In the genomic region with DNA sequence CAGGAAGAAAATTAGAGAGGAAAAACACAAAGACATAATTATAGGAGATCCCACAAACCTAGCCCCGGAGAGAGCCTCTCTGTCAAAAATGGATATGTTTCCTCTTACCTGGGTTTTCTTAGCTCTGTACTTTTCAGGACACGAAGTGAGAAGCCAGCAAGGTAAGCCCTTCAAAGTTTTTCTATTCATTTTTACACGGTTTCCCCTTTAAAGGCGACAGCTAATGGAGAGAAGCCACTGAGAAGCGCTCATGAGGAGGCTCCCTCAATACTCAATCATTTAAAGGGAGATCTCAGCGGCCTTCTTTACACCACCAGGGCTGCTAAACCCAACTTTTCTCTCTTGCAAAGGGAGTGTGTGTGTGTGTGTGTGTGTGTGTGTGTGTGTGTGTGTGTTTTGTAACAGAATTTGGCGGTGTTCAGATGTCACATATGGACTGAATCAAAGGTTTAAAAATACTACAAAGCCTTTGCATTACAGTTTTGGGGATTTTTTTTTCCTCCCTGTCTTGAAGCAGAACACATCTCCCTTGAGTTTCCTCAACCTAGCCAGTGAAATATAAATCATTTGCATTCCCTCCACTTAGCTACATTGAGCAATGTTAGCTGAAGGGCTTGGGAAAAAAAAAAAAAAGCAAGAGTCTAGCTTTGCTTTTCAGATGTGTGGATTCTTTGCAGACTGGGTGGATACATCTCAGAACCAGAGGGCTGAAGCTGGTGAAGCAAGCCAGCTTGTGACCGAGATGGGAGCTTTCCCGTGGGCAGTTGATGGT, we compare ENCODE assay signal across 8 mouse cellular contexts. TPM values are rescaled to one million over a fixed set of nuclear protein-coding genes. Genes with fewer than 3 reads are reported as not detected.
DNase-seq lines count a peak whose midpoint lies in the region; ATAC-seq and TF ChIP-seq lines count a peak whose summit lies in the region.

No protein-coding gene starts in this region.

- H3K27me3 ChIP-seq in liver, embryonic 11.5 days (replicated peaks; ENCODE audit: control insufficient read depth, insufficient read depth, low read length), result peaks cover 79% of the 10 kb centered on the region
- H3K27me3 ChIP-seq in stomach, postnatal 0 days (ENCODE audit: control insufficient read depth, insufficient read depth, low read length), result no peaks in the 10 kb centered on the region

- peaks cover 3% of the 10 kb centered on the region; the same call in 1 of the 2 replicates for H3K4me1 ChIP-seq in liver, embryonic 11.5 days (replicated peaks; ENCODE audit: control insufficient read depth, insufficient read depth, low read length)
- H3K4me1 ChIP-seq in stomach, postnatal 0 days (replicated peaks; ENCODE audit: control insufficient read depth, insufficient read depth), result no peaks in the 10 kb centered on the region

- no peak for ATAC-seq in liver, embryonic 11.5 days (replicated peaks; ENCODE audit: low FRiP score)
- no peak for ATAC-seq in stomach, postnatal 0 days (ENCODE audit: low FRiP score, low TSS enrichment)

- H3K4me3 ChIP-seq in gastrocnemius, adult 2 months, result peak overlapping the region; percentile 75
- H3K4me3 ChIP-seq in liver, embryonic 11.5 days (ENCODE audit: low read depth, low read length), result peak overlapping the region; percentile 53
- peak overlapping the region; percentile 72 for H3K4me3 ChIP-seq in stomach, postnatal 0 days (ENCODE audit: low read depth, low read length)

- DNase-seq in gastrocnemius, adult 2 months, result no peak
- DNase-seq in gastrocnemius, adult 18-20 months (ENCODE audit: low spot score), result no peak
- peak; percentile 41 to 44 for DNase-seq in right cerebral cortex, adult 2 months (ENCODE audit: low spot score in 2 of 2)
- DNase-seq in right cerebral cortex, adult 18-20 months, result no peak
- DNase-seq in liver, embryonic 11.5 days (ENCODE audit: low spot score), result no peak
- no peak for DNase-seq in stomach, postnatal 0 days (ENCODE audit: low spot score)
- DNase-seq in adrenal gland, postnatal 10 days, result no peak
- DNase-seq in gastrocnemius, postnatal 10 days, result no peak

- WGBS in liver, embryonic 11.5 days, result 4% methylated on average over 9 of the region's 9 CpGs
- 16% methylated on average over 9 of the region's 9 CpGs for WGBS in stomach, postnatal 0 days

- no peaks in the 10 kb centered on the region for H3K9me3 ChIP-seq in liver, embryonic 11.5 days (ENCODE audit: control insufficient read depth, low read length)
- H3K9me3 ChIP-seq in stomach, postnatal 0 days (ENCODE audit: control insufficient read depth, low read length), result no peaks in the 10 kb centered on the region

- peak overlapping the region; percentile 72 for H3K4me2 ChIP-seq in liver, embryonic 11.5 days
- H3K4me2 ChIP-seq in stomach, postnatal 0 days (replicated peaks; ENCODE audit: low read depth), result peak overlapping the region; percentile 98

- intact Hi-C loops in gastrocnemius, adult 2 months (cut with DNase I), result loop anchor here (5.0 to 10.0 kb wide), 4 partner anchors 1327 to 1560 kb away; no protein-coding TSS in a partner anchor

- TF ChIP-seq EP300 in stomach, postnatal 0 days (optimal IDR thresholded peaks at IDR 0.05), result no peak

- no peak overlapping the region for H3K9ac ChIP-seq in liver, embryonic 11.5 days (ENCODE audit: low read depth, low read length)
- H3K9ac ChIP-seq in stomach, postnatal 0 days (ENCODE audit: low read length), result peak overlapping the region; percentile 75

- no peaks in the 10 kb centered on the region for H3K36me3 ChIP-seq in liver, embryonic 11.5 days (ENCODE audit: control insufficient read depth, insufficient read depth, low read length)
- no peaks in the 10 kb centered on the region for H3K36me3 ChIP-seq in stomach, postnatal 0 days (ENCODE audit: control insufficient read depth, insufficient read depth, low read length)

- H3K27ac ChIP-seq in gastrocnemius, adult 2 months, result peak overlapping the region; percentile 90
- H3K27ac ChIP-seq in liver, embryonic 11.5 days (ENCODE audit: low read depth, low read length), result no peak overlapping the region
- peak overlapping the region; percentile 72 for H3K27ac ChIP-seq in stomach, postnatal 0 days (replicated peaks)

- TF ChIP-seq CTCF in gastrocnemius, adult 2 months (IDR thresholded peaks at IDR 0.05), result no peak
- TF ChIP-seq CTCF in stomach, postnatal 0 days (IDR thresholded peaks at IDR 0.05; ENCODE audit: low read depth), result no peak

RNA-seq across cellular contexts. Expression of gene Nrp2, which starts 1.2 kb away (rescaled TPM):
- total RNA-seq in gastrocnemius, adult 2 months (2021), result 1 to 10 TPM; 2.9 to 6.8 TPM
- 1 to 10 TPM; 3.7 to 8.0 TPM for total RNA-seq in gastrocnemius, adult 18-20 months (2021)
- 5.2 and 6.2 TPM in 2 replicates for polyA plus RNA-seq in liver, embryonic 11.5 days (2014; fragmentation: Nextera tagmentation; extraction: Ambion mirVana)
- 10.2 TPM in 2 replicates for polyA plus RNA-seq in stomach, postnatal 0 days (2015; fragmentation: Nextera tagmentation; extraction: Ambion mirVana)
- total RNA-seq in adrenal gland, postnatal 10 days (2021), result 10 to 100 TPM; 43.2 to 58.5 TPM
- total RNA-seq in gastrocnemius, postnatal 10 days (2021), result 10 to 100 TPM; 16.1 to 30.9 TPM

Comparison
In these comparisons a context has a peak if more than half of its experiments do, and no peak if none do; other contexts are left out.
1. DNase-seq: peak in right cerebral cortex, adult 2 months (2 of 2); none in gastrocnemius, adult 2 months (single experiment), gastrocnemius, adult 18-20 months (single experiment), right cerebral cortex, adult 18-20 months (single experiment), liver, embryonic 11.5 days (single experiment), stomach, postnatal 0 days (single experiment), adrenal gland, postnatal 10 days (single experiment) and gastrocnemius, postnatal 10 days (single experiment).
2. Peak in every context shown above with its lines, with median percentiles within 50 percentile points of each other: H3K4me3 ChIP-seq.